Mouse (Mus musculus): ENCODE results near the gene Fcrlb.
A peak's percentile ranks its signal among the peaks of the same experiment; 100 is the strongest.

The Fcrlb gene

GRCm38 (mm10) chr1:170868107-170868904 is 44.4 kb downstream of the Fcrlb start:
- peak; percentile 51 to 70 for DNase-seq (ENCODE audit: low spot score in 2 of 2)

GRCm38 (mm10) chr1:170867691-170868105 is 45.0 kb downstream of the Fcrlb start, which contains the start of gene Atf6:
TSS of gene Atf6 (minus strand) at chr1:170867771.
- DNase-seq (ENCODE audit: low spot score in 2 of 2): peak; percentile 96 to 99

- DNase-seq (ENCODE audit: low spot score in 2 of 2): peak in 1 of 2 experiments; percentile 68
Measured at GRCm38 (mm10) chr1:170866992-170867690, 45.6 kb downstream of the Fcrlb start.

GRCm38 (mm10) chr1:170865406-170865805 is 47.3 kb downstream of the Fcrlb start:
- DNase-seq (ENCODE audit: low spot score in 2 of 2): no peak

- no peak for DNase-seq (ENCODE audit: low spot score in 2 of 2)
Measured at GRCm38 (mm10) chr1:170864754-170865153, 48.0 kb downstream of the Fcrlb start.

- no peak for DNase-seq (ENCODE audit: low spot score in 2 of 2)
Measured at GRCm38 (mm10) chr1:170864234-170864633, 48.5 kb downstream of the Fcrlb start.

- DNase-seq (ENCODE audit: low spot score in 2 of 2): no peak
Measured at GRCm38 (mm10) chr1:170863033-170863432, 49.7 kb downstream of the Fcrlb start.

- DNase-seq (ENCODE audit: low spot score in 2 of 2): no peak
Measured at GRCm38 (mm10) chr1:170862435-170862717, 50.4 kb downstream of the Fcrlb start.

GRCm38 (mm10) chr1:170861671-170862434 is 50.9 kb downstream of the Fcrlb start:
- DNase-seq (ENCODE audit: low spot score in 2 of 2): no peak

- DNase-seq (ENCODE audit: low spot score in 2 of 2): no peak
Measured at GRCm38 (mm10) chr1:170858872-170859271, 53.9 kb downstream of the Fcrlb start.

GRCm38 (mm10) chr1:170857369-170857768 is 55.4 kb downstream of the Fcrlb start:
- DNase-seq (ENCODE audit: low spot score in 2 of 2): no peak
